Mouse (Mus musculus) liver, embryonic 12.5 days (tissue): Measurements from ENCODE around the gene Igfbp6. TPM values are rescaled to one million over a fixed set of nuclear protein-coding genes. Genes with fewer than 3 reads are reported as not detected.

Experiments used
- ATAC-seq: fragments of 200-750 bp; cut with Nextera tagmentation; 2 replicates; pipeline ENCODE4 v1.8.0; 2017; ENCODE audit warnings: moderate number of reproducible peaks, mild to moderate bottlenecking, moderate library complexity
- H3K27ac ChIP-seq: fragments of 300-500 bp; sonication (generic); 2 replicates; pipeline ENCODE4 v1.5.1; 2016; ENCODE audit warnings: mild to moderate bottlenecking
- H3K27me3 ChIP-seq: fragments of 300-500 bp; sonication (generic); replicated peaks from 2 replicates; pipeline ENCODE4 v1.6.1; 2016; ENCODE audit warnings: mild to moderate bottlenecking, moderate library complexity
- H3K36me3 ChIP-seq: fragments of 300-500 bp; sonication (generic); 2 replicates; pipeline ENCODE4 v1.6.1; 2016; ENCODE audit warnings: mild to moderate bottlenecking, moderate library complexity
- H3K4me1 ChIP-seq: fragments of 300-500 bp; sonication (generic); 2 replicates; pipeline ENCODE4 v1.6.1; 2016
- H3K4me2 ChIP-seq: fragments of 300-500 bp; sonication (generic); 2 replicates; pipeline ENCODE4 v1.6.1; 2016; ENCODE audit warnings: mild to moderate bottlenecking, moderate library complexity
- H3K4me3 ChIP-seq: fragments of 300-500 bp; sonication (generic); 2 replicates; pipeline ENCODE4 v1.5.1; 2016; ENCODE audit warnings: mild to moderate bottlenecking, moderate library complexity
- H3K9ac ChIP-seq: fragments of 300-500 bp; sonication (generic); 2 replicates; pipeline ENCODE4 v1.6.1; 2016; ENCODE audit warnings: mild to moderate bottlenecking, moderate library complexity
- H3K9me3 ChIP-seq: fragments of 300-500 bp; sonication (generic); replicated peaks from 2 replicates; pipeline ENCODE4 v1.6.1; 2016; ENCODE audit warnings: mild to moderate bottlenecking, moderate library complexity
- WGBS: fragments of 180-500 bp; shearing (Covaris S2); methylation state at CpG from one replicate; pipeline ENCODE4 v1.1.7; 2016; ENCODE audit not compliant: insufficient replicate concordance; 5-methylcytosine and 5-hydroxymethylcytosine counted together
- polyA plus RNA-seq: library from polyadenylated mRNA; unstranded; fragments of >200 nt; fragmentation: Nextera tagmentation; extraction: Ambion mirVana; gene quantifications from 2 replicates; pipeline ENCODE4 v1.2.1, GENCODE M21; 2016

The Igfbp6 gene
- polyA plus RNA-seq, 1 experiment from 2014 or later = 0.72 TPM

DNA sequence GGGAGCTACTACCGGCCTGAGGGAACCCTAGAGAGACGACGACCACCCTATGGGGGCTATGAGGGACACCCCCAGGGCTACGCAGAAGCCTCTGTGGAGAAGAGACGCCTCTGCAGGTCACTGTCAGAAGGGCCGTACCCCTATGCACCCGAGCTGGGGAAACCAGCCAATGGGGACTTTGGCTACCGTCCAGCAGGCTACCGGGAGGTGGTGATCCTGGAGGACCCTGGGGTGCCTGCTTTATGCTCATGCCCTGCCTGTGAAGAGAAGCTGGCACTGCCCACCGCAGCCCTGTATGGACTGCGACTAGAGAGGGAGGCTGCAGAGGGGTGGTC, 32.7 kb upstream of the Igfbp6 start:
- peaks cover 24% of the 10 kb centered on the region for H3K27me3 ChIP-seq
- H3K36me3 ChIP-seq = peaks cover 35% of the 10 kb centered on the region
- no peak overlapping the region for H3K27ac ChIP-seq
- no peak overlapping the region for H3K4me2 ChIP-seq
- ATAC-seq = no peak
- WGBS = 79% methylated on average over 11 of the region's 11 CpGs
- no peak overlapping the region for H3K9ac ChIP-seq
- no peak overlapping the region for H3K4me3 ChIP-seq
- no peaks in the 10 kb centered on the region for H3K9me3 ChIP-seq
- H3K4me1 ChIP-seq = peaks cover 22% of the 10 kb centered on the region

DNA sequence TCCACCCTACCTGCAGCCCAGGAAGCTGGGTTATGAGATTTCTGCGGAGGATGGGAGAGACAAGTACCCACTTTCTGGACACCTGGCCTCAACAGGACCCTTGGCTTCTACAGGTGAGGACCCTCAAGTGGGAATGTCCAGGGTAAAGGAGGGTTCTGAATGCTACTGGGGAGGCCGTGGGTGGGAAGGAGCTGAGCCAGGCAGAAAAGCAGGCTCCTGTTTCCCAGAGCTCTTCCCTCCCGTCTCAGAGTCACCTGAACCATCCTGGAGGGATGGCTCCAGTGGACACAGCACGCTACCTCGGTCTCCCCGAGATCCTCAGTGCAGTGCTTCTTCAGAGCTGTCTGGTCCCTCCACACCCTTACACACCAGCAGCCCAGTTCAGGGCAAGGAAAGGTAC, 32.0 kb upstream of the Igfbp6 start:
- H3K9ac ChIP-seq = no peak overlapping the region
- ATAC-seq = no peak
- no peak overlapping the region for H3K4me2 ChIP-seq
- WGBS = 85% methylated on average over 6 of the region's 6 CpGs
- H3K36me3 ChIP-seq = peaks cover 41% of the 10 kb centered on the region
- no peaks in the 10 kb centered on the region for H3K9me3 ChIP-seq
- H3K27me3 ChIP-seq = peaks cover 17% of the 10 kb centered on the region
- no peak overlapping the region for H3K27ac ChIP-seq
- no peak overlapping the region for H3K4me3 ChIP-seq
- peaks cover 15% of the 10 kb centered on the region for H3K4me1 ChIP-seq

DNA sequence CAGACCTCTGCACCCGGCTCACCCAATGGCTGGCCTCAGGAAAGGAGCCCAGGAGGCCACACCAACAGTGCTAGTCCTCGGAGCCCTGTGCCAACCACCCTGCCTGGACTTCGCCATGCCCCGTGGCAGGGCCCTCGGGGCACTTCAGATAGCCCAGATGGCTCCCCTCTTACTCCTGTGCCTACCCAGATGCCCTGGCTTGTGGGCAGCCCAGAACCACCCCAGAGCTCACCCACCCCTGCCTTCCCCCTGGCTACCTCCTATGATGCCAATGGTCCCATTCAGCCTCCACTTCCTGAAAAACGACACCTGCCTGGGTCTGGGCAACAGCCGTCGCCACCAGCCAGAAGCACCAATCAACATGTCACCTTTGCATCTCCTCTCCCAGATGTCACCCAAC, 31.3 kb upstream of the Igfbp6 start:
- no peak for ATAC-seq
- no peaks in the 10 kb centered on the region for H3K9me3 ChIP-seq
- H3K27me3 ChIP-seq = peaks cover 11% of the 10 kb centered on the region; the same call in 1 of the 2 replicates
- no peak overlapping the region for H3K9ac ChIP-seq
- no peak overlapping the region for H3K4me3 ChIP-seq
- no peak overlapping the region for H3K4me2 ChIP-seq
- no peak overlapping the region for H3K27ac ChIP-seq
- H3K36me3 ChIP-seq = peaks cover 47% of the 10 kb centered on the region
- peaks cover 8% of the 10 kb centered on the region for H3K4me1 ChIP-seq
- WGBS = 73% methylated on average over 8 of the region's 8 CpGs

DNA sequence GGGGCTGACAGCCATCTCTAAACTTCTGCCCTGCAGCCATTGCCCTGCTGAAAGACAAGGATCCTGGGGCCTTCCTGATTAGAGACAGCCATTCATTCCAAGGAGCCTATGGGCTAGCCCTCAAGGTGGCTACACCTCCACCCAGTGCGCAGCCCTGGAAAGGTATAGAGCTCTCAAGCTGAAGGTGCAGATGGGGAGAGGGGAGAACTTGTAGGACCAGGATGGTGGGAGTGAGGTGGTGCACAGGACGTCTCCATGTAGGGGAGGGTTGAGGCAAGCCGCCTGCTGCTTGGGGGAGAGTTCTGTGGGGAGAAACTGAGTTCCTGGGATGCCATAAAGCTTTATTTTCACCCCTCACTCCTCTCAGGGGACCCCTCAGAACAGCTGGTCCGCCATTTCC, 30.5 kb upstream of the Igfbp6 start:
- 78% methylated on average over 4 of the region's 4 CpGs for WGBS
- H3K27me3 ChIP-seq = peaks cover 10% of the 10 kb centered on the region; the same call in 1 of the 2 replicates
- no peak overlapping the region for H3K27ac ChIP-seq
- no peaks in the 10 kb centered on the region for H3K9me3 ChIP-seq
- peaks cover 56% of the 10 kb centered on the region for H3K36me3 ChIP-seq
- ATAC-seq = no peak
- H3K4me3 ChIP-seq = no peak overlapping the region
- no peak overlapping the region for H3K9ac ChIP-seq
- H3K4me1 ChIP-seq = peaks cover 7% of the 10 kb centered on the region
- H3K4me2 ChIP-seq = no peak overlapping the region

DNA sequence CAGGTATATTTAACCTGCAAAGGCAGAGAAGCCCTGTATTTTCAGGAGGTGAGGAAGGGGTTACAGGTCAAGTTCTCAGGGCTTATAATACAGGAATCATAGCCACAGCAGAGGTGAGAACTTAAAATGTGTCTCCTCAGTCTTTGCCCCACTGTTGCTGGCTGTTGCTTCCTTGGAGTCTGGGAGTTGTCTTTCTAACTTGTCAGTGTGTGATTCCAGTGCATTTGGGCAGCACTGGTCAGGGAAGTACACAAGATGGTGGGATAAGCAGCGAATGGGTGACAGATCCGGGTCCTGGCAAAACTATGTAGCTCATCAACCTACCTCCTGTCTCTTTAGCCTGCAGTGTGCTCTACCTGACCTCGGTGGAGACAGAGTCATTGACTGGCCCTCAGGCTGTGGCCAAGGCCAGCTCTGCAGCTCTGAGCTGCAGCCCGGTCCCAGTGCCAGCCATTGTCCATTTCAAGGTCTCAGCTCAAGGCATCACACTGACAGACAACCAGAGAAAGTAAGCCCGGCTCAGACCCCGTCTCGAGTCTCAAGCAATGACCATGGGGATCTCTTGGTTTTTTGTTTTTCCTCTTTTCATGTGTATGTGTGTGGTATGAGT, 29.4 kb upstream of the Igfbp6 start:
- H3K36me3 ChIP-seq = peaks cover 62% of the 10 kb centered on the region

DNA sequence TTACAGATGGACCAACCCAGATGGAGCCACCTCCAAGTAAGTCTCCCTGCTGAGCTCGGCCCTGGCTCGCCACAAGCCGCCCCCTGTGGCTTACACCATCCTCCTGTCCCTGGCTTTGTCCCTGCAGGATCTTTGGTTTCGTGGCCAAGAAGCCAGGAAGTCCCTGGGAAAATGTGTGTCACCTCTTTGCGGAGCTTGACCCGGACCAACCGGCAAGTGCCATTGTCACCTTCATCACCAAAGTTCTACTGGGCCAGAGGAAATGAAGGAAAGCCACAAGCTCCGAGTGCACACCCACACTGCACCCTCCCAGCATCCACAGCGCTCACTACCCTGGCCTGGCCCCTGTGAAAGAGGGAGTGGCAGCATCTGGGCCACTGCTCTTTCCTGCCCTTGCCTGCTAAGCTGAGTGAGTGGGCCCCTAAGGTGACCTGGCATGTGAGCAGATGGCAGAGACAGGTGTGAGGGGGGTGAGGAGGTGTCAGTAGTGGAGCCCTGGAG, 28.4 kb upstream of the Igfbp6 start:
- H3K9ac ChIP-seq = no peak overlapping the region
- no peaks in the 10 kb centered on the region for H3K9me3 ChIP-seq
- 62% methylated on average over 9 of the region's 9 CpGs for WGBS
- H3K27ac ChIP-seq = no peak overlapping the region
- no peak overlapping the region for H3K4me2 ChIP-seq
- H3K4me3 ChIP-seq = no peak overlapping the region
- H3K27me3 ChIP-seq = peaks cover 5% of the 10 kb centered on the region; the same call in 1 of the 2 replicates
- H3K36me3 ChIP-seq = peaks cover 65% of the 10 kb centered on the region
- peaks cover 7% of the 10 kb centered on the region for H3K4me1 ChIP-seq
- ATAC-seq = peak; percentile 47

More for the DNA sequence above, 29.4 kb upstream of the Igfbp6 start:
- peaks cover 7% of the 10 kb centered on the region for H3K4me1 ChIP-seq
- H3K27ac ChIP-seq = no peak overlapping the region
- no peak overlapping the region for H3K4me3 ChIP-seq
- ATAC-seq = no peak
- no peaks in the 10 kb centered on the region for H3K9me3 ChIP-seq
- H3K4me2 ChIP-seq = no peak overlapping the region
- peaks cover 10% of the 10 kb centered on the region; the same call in 1 of the 2 replicates for H3K27me3 ChIP-seq
- 68% methylated on average over 7 of the region's 7 CpGs for WGBS
- H3K9ac ChIP-seq = no peak overlapping the region

DNA sequence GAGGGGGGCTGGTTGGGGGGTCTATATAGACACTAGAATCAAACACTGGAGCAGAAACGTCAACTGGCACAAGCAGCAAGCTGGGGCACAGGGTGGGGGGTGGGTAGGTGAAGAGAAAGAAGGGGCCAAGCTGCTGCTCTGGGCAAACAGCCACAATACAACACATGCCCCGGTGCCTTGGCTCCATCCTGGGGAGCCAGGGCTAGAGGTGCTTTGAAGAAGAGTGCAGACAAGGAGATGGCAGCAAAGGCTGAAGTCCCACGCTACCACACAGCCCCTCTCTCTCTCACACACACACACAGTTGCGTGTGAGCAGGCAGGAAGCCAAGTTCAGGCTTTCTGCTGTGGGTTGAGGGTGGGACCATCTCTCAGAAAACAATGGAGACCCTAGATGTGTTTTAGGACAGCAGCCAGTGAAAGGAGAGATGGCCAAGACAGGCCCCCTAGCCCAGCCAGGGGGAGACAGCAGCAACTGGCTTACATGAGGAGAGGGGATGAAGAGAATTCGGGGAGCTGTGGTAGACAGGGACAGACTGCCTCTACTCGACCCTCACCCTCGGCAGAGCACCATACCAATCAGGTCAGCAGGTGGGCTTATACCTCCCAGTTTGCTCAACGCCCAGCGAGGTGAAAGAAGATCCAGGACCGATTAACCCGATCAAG, 27.3 kb upstream of the Igfbp6 start:
- H3K9me3 ChIP-seq = no peaks in the 10 kb centered on the region
- peaks cover 7% of the 10 kb centered on the region for H3K4me1 ChIP-seq
- no peak overlapping the region for H3K4me2 ChIP-seq
- no peak for ATAC-seq
- H3K36me3 ChIP-seq = peaks cover 73% of the 10 kb centered on the region
- H3K27me3 ChIP-seq = no peaks in the 10 kb centered on the region
- no peak overlapping the region for H3K9ac ChIP-seq
- H3K27ac ChIP-seq = no peak overlapping the region
- no peak overlapping the region for H3K4me3 ChIP-seq
- 78% methylated on average over 11 of the region's 11 CpGs for WGBS

DNA sequence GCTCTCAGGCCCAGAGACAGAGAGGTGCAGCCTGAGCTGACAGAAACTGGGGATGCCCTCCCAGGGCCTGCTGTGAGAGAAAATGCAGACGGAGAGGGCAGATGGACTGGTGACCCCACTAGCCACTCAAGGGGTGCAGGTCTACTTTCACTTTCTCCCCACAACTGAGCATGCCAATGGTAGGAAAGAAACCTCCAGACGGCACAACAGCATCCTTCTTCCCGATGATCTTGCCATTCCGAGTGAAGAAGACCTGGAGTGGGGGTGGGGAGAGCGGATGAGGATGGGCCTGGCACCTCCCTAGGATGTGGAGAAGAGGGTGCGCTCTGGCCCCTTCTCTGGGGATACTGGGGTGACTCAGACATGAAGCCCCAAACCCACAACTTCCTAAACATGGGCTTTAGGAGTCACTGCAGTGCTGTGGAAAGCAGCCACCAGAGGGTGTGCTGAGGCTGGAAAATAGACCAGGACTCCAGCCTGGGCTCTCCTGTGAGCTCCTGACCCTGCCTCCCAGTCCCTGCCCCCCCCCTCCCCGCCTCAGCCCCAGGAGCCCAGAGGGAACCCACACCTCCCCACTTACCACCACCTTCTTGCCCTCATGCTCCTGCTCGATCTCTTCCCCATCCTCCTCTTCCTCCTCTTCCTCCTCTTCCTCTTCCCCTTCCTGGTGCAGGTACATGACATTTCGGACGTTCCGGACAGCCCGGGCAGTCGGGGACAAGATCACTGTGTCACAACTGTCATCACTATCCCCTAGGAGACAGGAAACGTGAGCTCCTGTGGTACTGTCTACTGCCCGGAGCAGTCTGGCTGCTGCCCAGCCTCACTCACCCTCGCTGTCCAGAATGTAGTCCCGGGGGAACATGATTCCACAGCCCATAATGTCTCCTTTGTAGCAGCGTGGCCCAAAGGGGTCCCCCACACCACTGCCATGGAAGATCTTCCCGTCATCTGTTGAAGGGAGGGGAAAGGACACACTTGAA, 26.4 kb upstream of the Igfbp6 start:
- Histone ChIP-seq H3K4me2 (no peak overlapping the region), H3K4me1 (peaks cover 7% of the 10 kb centered on the region), H3K36me3 (peaks cover 74% of the 10 kb centered on the region), H3K4me3 (no peak overlapping the region), H3K27me3 (no peaks in the 10 kb centered on the region), H3K27ac (no peak overlapping the region), H3K9me3 (no peaks in the 10 kb centered on the region), H3K9ac (no peak overlapping the region)
- no peak for ATAC-seq
- 77% methylated on average over 19 of the region's 19 CpGs for WGBS

DNA sequence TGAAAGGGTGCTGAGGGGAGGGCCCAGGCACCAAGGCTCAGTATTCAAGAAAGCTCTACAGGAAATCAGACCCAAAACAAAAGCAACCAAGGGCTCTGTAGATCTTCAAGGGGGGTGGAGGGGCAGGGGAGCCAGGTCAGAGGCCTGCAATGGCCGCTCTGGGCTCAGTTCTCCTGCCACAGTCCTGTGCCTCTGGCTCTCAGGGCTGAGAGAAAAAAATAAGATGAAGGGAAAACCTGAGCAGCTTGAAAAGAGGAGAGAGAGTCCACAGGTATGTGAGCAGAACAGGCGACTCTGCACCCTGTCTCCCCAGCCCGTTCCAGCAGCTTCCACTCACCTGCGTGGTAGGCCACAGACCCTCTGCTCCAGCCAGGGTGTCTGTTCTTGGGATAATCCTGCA, 25.6 kb upstream of the Igfbp6 start:
- WGBS = 81% methylated on average over 4 of the region's 4 CpGs
- H3K4me1 ChIP-seq = peaks cover 7% of the 10 kb centered on the region
- H3K4me3 ChIP-seq = no peak overlapping the region
- ATAC-seq = no peak
- peaks cover 76% of the 10 kb centered on the region for H3K36me3 ChIP-seq
- no peaks in the 10 kb centered on the region for H3K27me3 ChIP-seq
- H3K9me3 ChIP-seq = no peaks in the 10 kb centered on the region
- H3K9ac ChIP-seq = no peak overlapping the region
- no peak overlapping the region for H3K27ac ChIP-seq
- no peak overlapping the region for H3K4me2 ChIP-seq

DNA sequence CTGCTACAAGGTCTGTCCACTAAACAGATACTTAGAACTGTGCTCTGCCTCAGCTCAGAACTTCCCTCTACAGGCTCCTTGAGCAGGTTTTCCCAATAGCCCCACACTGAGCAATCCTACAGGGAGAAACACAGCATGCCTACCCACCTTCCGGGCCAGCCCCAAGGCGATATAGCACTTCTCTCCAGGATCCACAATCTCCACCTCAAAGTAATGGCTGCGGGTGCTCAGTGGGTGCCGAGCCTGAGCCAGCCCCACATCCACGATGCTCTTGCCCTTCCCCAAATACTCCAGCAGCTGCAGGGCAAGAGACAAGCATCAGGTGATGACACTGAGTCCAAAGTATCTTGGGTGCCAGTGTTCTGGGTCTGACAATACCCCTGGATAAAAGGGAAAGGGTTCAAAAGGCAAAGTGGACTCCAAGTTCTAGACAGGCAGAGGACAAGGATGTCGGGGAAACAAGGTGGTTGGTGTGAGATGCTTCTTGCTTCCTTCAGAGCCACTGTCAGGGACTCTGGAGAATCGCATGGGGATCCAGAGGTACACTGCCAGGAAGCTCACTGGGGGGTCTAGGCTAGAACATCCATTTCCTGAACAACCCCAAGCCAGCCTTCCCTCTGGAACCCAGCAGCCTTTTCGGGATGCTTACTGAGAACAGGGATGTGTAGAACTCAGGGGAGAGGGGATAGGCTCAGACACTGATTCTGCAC, 24.9 kb upstream of the Igfbp6 start:
- no peak overlapping the region for H3K4me2 ChIP-seq
- no peak overlapping the region for H3K4me3 ChIP-seq
- H3K9ac ChIP-seq = no peak overlapping the region
- ATAC-seq = no peak
- H3K27me3 ChIP-seq = no peaks in the 10 kb centered on the region
- no peak overlapping the region for H3K27ac ChIP-seq
- H3K4me1 ChIP-seq = peaks cover 7% of the 10 kb centered on the region
- H3K9me3 ChIP-seq = no peaks in the 10 kb centered on the region
- peaks cover 78% of the 10 kb centered on the region for H3K36me3 ChIP-seq
- 73% methylated on average over 8 of the region's 8 CpGs for WGBS

DNA sequence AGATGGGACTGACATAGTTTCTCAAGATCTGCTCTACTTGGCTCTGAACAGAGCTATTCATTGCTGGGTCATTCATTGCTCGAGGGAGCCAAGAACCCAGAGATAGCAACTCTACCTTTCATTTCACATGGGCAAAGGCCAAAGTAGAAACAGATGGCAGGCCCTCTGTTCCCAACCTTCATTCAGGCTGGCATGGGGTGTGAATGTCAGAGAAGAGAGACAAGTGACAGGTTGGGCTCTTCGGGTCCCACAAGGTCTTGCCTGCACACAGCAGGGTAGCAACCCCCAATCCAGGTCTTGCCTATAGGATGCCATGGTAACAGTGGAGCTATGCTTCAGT, 24.4 kb upstream of the Igfbp6 start:
- Histone ChIP-seq H3K27ac (no peak overlapping the region), H3K4me3 (no peak overlapping the region), H3K4me2 (no peak overlapping the region), H3K9ac (no peak overlapping the region), H3K27me3 (no peaks in the 10 kb centered on the region), H3K9me3 (no peaks in the 10 kb centered on the region), H3K36me3 (peaks cover 83% of the 10 kb centered on the region), H3K4me1 (peaks cover 7% of the 10 kb centered on the region)
- no peak for ATAC-seq
- WGBS = 66% methylated on average over 2 of the region's 2 CpGs
